Mouse (Mus musculus): ENCODE measurements at regions not wholly inside any gene's neighbourhood (a gene's known extent, or its start where the extent isn't known, plus 50 kb on each side); places are given as distances from the start of the nearest gene placed in this dataset.

DNA sequence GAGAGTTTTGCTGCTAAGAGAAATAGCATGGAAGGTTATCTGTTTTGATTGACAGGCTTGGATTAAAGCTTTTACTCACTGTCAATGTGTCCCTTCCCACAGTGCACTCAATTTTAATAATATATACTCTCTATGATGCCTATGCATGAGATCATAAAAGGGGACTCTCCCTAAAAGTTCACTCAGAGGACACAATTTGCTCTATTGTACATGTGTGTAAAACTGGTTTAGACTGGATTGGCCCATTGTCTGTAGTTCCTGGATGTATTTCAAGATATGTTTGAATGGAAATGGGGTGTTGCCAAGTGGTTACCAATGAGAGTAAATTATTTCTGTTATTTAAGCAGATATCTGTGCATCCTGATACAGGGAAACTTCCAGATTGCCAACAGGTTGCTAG, 244.4 kb upstream of the Gm5148 start:
- no peak overlapping the region for H3K4me3 ChIP-seq
- H3K9me3 ChIP-seq: no peaks in the 10 kb centered on the region
- ATAC-seq (replicated peaks): no peak
- no peak overlapping the region for H3K4me2 ChIP-seq (replicated peaks)
- no peak overlapping the region for H3K9ac ChIP-seq (replicated peaks)
- no peak overlapping the region for H3K27ac ChIP-seq (replicated peaks)
- no peaks in the 10 kb centered on the region for H3K36me3 ChIP-seq
- H3K4me1 ChIP-seq: no peaks in the 10 kb centered on the region
- H3K27me3 ChIP-seq: no peaks in the 10 kb centered on the region

DNA sequence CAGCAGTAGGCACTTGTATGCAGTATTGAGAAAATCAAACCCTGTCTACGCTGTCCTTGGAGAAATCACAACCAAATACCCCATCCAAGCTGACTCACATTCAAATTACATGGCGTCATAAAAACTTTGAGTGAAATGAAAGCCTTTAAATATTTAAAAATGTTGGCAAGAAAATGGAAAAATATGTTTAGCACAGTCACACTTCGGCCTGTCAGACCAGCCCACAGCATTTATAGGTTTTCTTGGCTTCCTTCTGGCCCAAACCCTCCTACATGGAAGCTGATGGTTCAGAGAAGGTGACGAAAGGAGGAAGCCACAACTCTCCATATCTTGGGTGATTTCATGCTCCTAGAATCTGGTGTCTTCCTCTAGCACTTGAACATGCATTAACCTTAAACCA, 240.9 kb upstream of the Gm5148 start:
- Histone ChIP-seq H3K27me3 (no peaks in the 10 kb centered on the region), H3K27ac (replicated peaks) (no peak overlapping the region), H3K9ac (replicated peaks) (no peak overlapping the region), H3K4me2 (replicated peaks) (no peak overlapping the region), H3K9me3 (no peaks in the 10 kb centered on the region), H3K4me3 (no peak overlapping the region), H3K4me1 (no peaks in the 10 kb centered on the region), H3K36me3 (no peaks in the 10 kb centered on the region)
- no peak for ATAC-seq (replicated peaks)
- 81% methylated on average over 4 of the region's 4 CpGs for WGBS

GRCm38 (mm10) chr3:37964083-37964482, 239.8 kb upstream of the Gm5148 start:
- Histone ChIP-seq H3K36me3 (no peaks in the 10 kb centered on the region), H3K4me1 (no peaks in the 10 kb centered on the region), H3K9ac (replicated peaks) (no peak overlapping the region), H3K4me3 (no peak overlapping the region), H3K27ac (replicated peaks) (no peak overlapping the region), H3K9me3 (no peaks in the 10 kb centered on the region), H3K4me2 (replicated peaks) (no peak overlapping the region), H3K27me3 (no peaks in the 10 kb centered on the region)
- ATAC-seq (replicated peaks): peak; percentile 76
- WGBS: 73% methylated on average over 5 of the region's 5 CpGs

DNA sequence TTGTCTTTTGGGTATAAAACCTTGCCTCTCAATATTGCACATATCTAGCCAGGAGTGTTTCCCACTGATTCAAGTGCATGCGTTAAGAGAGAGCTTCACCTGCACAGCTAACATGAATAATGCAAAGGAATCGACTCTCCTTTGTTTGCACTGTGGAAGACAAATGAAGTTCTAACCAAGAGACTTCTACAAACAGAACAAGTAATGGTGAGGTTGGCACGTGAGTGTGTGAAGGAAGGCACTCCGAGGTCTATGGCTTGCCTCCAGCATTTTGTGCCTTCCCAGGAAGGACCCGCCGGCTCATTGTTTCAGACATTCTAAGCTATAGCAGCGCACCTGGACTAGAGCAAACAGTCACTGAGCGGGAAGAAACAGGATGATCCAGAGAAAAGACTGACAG, 238.5 kb upstream of the Gm5148 start:
- Histone ChIP-seq H3K4me2 (replicated peaks) (no peak overlapping the region), H3K36me3 (no peaks in the 10 kb centered on the region), H3K4me3 (no peak overlapping the region), H3K4me1 (no peaks in the 10 kb centered on the region), H3K9ac (replicated peaks) (no peak overlapping the region), H3K9me3 (no peaks in the 10 kb centered on the region), H3K27ac (replicated peaks) (no peak overlapping the region), H3K27me3 (no peaks in the 10 kb centered on the region)
- WGBS: 72% methylated on average over 8 of the region's 8 CpGs
- ATAC-seq (replicated peaks): no peak

- ATAC-seq (replicated peaks): no peak
- WGBS: 65% methylated on average over 12 of the region's 12 CpGs
- Histone ChIP-seq H3K27me3 (no peaks in the 10 kb centered on the region), H3K9me3 (no peaks in the 10 kb centered on the region), H3K27ac (replicated peaks) (no peak overlapping the region), H3K4me3 (no peak overlapping the region), H3K36me3 (no peaks in the 10 kb centered on the region), H3K9ac (replicated peaks) (no peak overlapping the region), H3K4me2 (replicated peaks) (no peak overlapping the region), H3K4me1 (no peaks in the 10 kb centered on the region)
Observed at GRCm38 (mm10) chr3:37962043-37962810, 237.9 kb upstream of the Gm5148 start.

DNA sequence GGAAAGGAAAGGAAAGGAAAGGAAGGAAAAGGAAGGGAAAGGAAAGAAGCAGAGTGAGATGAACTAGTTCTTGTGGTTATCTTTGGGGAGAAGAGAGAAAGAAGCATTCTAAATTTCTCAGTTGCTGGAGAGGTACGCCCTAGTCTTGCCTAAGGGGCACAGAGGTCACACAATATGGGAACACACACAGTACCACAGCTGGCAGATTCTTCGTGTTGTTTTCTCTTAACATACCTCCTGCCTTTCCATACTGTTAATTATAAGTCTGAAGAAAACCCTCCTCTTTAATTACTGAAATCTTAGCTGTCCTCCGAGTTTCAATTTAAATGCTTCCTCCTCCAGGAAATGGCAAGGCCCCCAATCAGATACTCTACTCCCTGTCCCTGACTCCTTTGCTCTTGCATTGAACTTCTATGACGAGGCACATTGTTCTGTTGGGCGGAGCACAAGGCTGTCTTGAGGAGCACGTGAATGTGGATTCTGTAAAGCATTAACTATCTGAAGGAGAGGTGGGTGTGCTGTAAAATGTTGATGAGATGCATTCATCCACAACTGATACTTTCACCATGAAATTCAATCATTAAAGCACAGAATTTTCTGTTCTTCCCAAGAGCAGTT, 234.2 kb upstream of the Gm5148 start:
- WGBS: 55% methylated on average over 6 of the region's 6 CpGs
- Histone ChIP-seq H3K36me3 (no peaks in the 10 kb centered on the region), H3K27ac (replicated peaks) (no peak overlapping the region), H3K4me1 (no peaks in the 10 kb centered on the region), H3K4me3 (no peak overlapping the region), H3K9me3 (no peaks in the 10 kb centered on the region), H3K9ac (replicated peaks) (no peak overlapping the region), H3K4me2 (replicated peaks) (no peak overlapping the region), H3K27me3 (no peaks in the 10 kb centered on the region)
- no peak for ATAC-seq (replicated peaks)

- Histone ChIP-seq H3K36me3 (no peaks in the 10 kb centered on the region), H3K27ac (replicated peaks) (no peak overlapping the region), H3K27me3 (no peaks in the 10 kb centered on the region), H3K4me1 (no peaks in the 10 kb centered on the region), H3K9ac (replicated peaks) (no peak overlapping the region), H3K4me3 (no peak overlapping the region), H3K4me2 (replicated peaks) (no peak overlapping the region), H3K9me3 (no peaks in the 10 kb centered on the region)
- no peak for ATAC-seq (replicated peaks)
- 91% methylated on average over 6 of the region's 6 CpGs for WGBS
Observed at GRCm38 (mm10) chr3:37956543-37956942, 232.3 kb upstream of the Gm5148 start.

- WGBS: 65% methylated on average over 3 of the region's 3 CpGs
Observed at GRCm38 (mm10) chr3:37952891-37953290, 228.6 kb upstream of the Gm5148 start.

DNA sequence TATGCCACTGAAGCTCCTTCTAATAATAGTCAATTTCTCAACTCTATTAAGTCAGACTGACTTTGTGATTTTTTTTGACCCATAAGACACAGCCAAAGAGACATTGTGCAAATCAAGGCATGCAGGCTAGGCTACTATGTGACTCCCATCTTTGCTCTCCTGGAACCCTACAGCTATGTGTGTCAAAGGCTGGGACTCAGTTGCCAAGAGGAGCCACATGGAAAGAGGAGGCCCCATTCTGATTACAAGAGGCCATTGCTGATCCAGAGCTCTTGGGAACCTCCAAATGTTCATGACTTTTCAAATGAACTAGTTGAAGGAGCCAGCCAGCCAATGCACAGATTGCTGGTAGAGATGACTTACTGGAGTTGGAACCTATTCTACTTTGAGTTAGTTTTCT, 228.0 kb upstream of the Gm5148 start:
- no peak for ATAC-seq (replicated peaks)
- Histone ChIP-seq H3K27ac (replicated peaks) (no peak overlapping the region), H3K4me2 (replicated peaks) (no peak overlapping the region), H3K27me3 (no peaks in the 10 kb centered on the region), H3K9ac (replicated peaks) (no peak overlapping the region), H3K4me1 (no peaks in the 10 kb centered on the region), H3K9me3 (no peaks in the 10 kb centered on the region), H3K36me3 (no peaks in the 10 kb centered on the region), H3K4me3 (no peak overlapping the region)

More at GRCm38 (mm10) chr3:37952891-37953290, 228.6 kb upstream of the Gm5148 start:
- Histone ChIP-seq H3K4me1 (no peaks in the 10 kb centered on the region), H3K27ac (replicated peaks) (no peak overlapping the region), H3K9me3 (no peaks in the 10 kb centered on the region), H3K27me3 (no peaks in the 10 kb centered on the region), H3K4me2 (replicated peaks) (no peak overlapping the region), H3K36me3 (no peaks in the 10 kb centered on the region), H3K4me3 (no peak overlapping the region), H3K9ac (replicated peaks) (no peak overlapping the region)
- ATAC-seq (replicated peaks): no peak

DNA sequence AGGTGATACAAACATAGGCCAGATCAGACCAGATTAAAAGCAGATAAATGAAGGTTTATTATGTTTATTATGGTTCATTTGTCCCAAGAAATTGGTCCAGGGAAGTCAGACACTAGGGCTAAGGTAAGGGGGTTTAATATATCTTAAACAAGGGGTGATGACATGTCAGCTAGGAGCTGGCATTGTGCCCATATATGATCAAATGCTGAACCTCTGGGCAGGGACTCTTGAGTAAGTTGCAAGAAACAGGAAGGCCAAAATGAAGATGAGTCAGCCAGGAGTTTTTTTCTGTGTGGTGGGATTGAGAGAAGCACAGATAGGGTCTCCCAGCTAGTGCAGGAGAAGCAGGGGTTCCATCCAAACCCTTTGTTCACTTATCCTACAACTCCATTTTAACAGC, 219.4 kb upstream of the Gm5148 start:
- Histone ChIP-seq H3K9ac (replicated peaks) (no peak overlapping the region), H3K4me1 (no peaks in the 10 kb centered on the region), H3K4me3 (no peak overlapping the region), H3K27me3 (no peaks in the 10 kb centered on the region), H3K27ac (replicated peaks) (no peak overlapping the region), H3K9me3 (no peaks in the 10 kb centered on the region), H3K36me3 (no peaks in the 10 kb centered on the region), H3K4me2 (replicated peaks) (no peak overlapping the region)
- no peak for ATAC-seq (replicated peaks)

DNA sequence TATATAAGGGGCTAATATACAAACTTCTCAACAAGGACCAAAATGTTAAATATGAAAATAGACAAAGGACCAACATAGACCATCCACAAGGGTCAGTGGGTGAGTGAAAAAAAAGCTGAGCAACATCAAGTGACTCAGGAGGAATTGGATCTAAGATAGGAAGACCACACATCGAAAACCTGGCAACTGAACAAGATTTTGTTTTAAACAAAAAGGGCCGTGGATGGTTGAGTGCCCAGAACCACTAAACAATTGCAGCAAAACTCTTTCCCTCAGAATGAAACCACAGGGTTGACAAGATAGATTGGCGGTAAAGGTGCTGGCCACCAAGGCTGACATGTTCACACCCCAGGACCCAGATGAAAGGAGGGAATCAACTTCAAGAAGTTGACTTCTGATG, 215.7 kb upstream of the Gm5148 start:
- Histone ChIP-seq H3K4me2 (replicated peaks) (no peak overlapping the region), H3K4me3 (no peak overlapping the region), H3K9ac (replicated peaks) (no peak overlapping the region), H3K4me1 (no peaks in the 10 kb centered on the region), H3K36me3 (no peaks in the 10 kb centered on the region), H3K9me3 (no peaks in the 10 kb centered on the region), H3K27me3 (no peaks in the 10 kb centered on the region), H3K27ac (replicated peaks) (no peak overlapping the region)
- WGBS: 79% methylated on average over 3 of the region's 3 CpGs
- no peak for ATAC-seq (replicated peaks)

- Histone ChIP-seq H3K4me3 (no peak overlapping the region), H3K36me3 (no peaks in the 10 kb centered on the region), H3K27ac (replicated peaks) (no peak overlapping the region), H3K4me1 (no peaks in the 10 kb centered on the region), H3K4me2 (replicated peaks) (no peak overlapping the region), H3K9ac (replicated peaks) (no peak overlapping the region), H3K27me3 (no peaks in the 10 kb centered on the region), H3K9me3 (no peaks in the 10 kb centered on the region)
- no peak for ATAC-seq (replicated peaks)
- WGBS: 96% methylated on average over 11 of the region's 11 CpGs
Observed at GRCm38 (mm10) chr3:37938870-37939269, 214.6 kb upstream of the Gm5148 start.

- Histone ChIP-seq H3K4me2 (replicated peaks) (no peak overlapping the region), H3K27me3 (no peaks in the 10 kb centered on the region), H3K4me3 (no peak overlapping the region), H3K4me1 (no peaks in the 10 kb centered on the region), H3K36me3 (no peaks in the 10 kb centered on the region), H3K9me3 (no peaks in the 10 kb centered on the region), H3K27ac (replicated peaks) (no peak overlapping the region), H3K9ac (replicated peaks) (no peak overlapping the region)
- WGBS: 27% methylated on average over 3 of the region's 3 CpGs
- ATAC-seq (replicated peaks): no peak
Observed at GRCm38 (mm10) chr3:37938284-37938596, 213.9 kb upstream of the Gm5148 start.

Data from forebrain, embryonic 15.5 days (tissue).